Mouse (Mus musculus) retina, postnatal 1 day (tissue): ENCODE results near the gene Mllt3.

Experiments
- DNase-seq: peaks from one replicate; pipeline ENCODE4 v3.0.0-alpha.2; 2012

Gene Mllt3

GRCm38 (mm10) chr4:88033216-88033653 lies at the start of gene Mllt3:
Mllt3 (minus strand) TSS chr4:88033364.
- DNase-seq, result peak; percentile 98

- DNase-seq, result no peak
Observed at GRCm38 (mm10) chr4:88082381-88082780, 49.2 kb upstream of the Mllt3 start.

- DNase-seq, result no peak
Observed at GRCm38 (mm10) chr4:88081885-88082284, 48.7 kb upstream of the Mllt3 start.

GRCm38 (mm10) chr4:88081417-88081816 lies 48.3 kb upstream of the Mllt3 start:
- no peak for DNase-seq

GRCm38 (mm10) chr4:88078983-88079382 lies 45.8 kb upstream of the Mllt3 start:
- DNase-seq, result no peak

- DNase-seq, result no peak
Observed at GRCm38 (mm10) chr4:88075388-88075787, 42.2 kb upstream of the Mllt3 start.

GRCm38 (mm10) chr4:88046280-88046679 lies 13.1 kb upstream of the Mllt3 start:
- no peak for DNase-seq

- DNase-seq, result no peak
Observed at GRCm38 (mm10) chr4:88045151-88045550, 12.0 kb upstream of the Mllt3 start.

GRCm38 (mm10) chr4:88035361-88035760 lies 2.2 kb upstream of the Mllt3 start:
- peak; percentile 82 for DNase-seq

GRCm38 (mm10) chr4:88034387-88035157 lies 1.4 kb upstream of the Mllt3 start:
- DNase-seq, result peak; percentile 10

- DNase-seq, result peak; percentile 45
Observed at GRCm38 (mm10) chr4:88033729-88034386, 694 bp upstream of the Mllt3 start.

GRCm38 (mm10) chr4:88032151-88033098 lies 739 bp downstream of the Mllt3 start:
- DNase-seq, result peak; percentile 84

GRCm38 (mm10) chr4:88031211-88032150 lies 1.7 kb downstream of the Mllt3 start:
- peak; percentile 72 for DNase-seq

- DNase-seq, result no peak
Observed at GRCm38 (mm10) chr4:88023567-88023966, 9.6 kb downstream of the Mllt3 start.

- DNase-seq, result peak; percentile 29
Observed at GRCm38 (mm10) chr4:88022623-88023022, 10.5 kb downstream of the Mllt3 start.

GRCm38 (mm10) chr4:88020421-88020820 lies 12.7 kb downstream of the Mllt3 start:
- no peak for DNase-seq

GRCm38 (mm10) chr4:88019645-88020044 lies 13.5 kb downstream of the Mllt3 start:
- no peak for DNase-seq

- peak; percentile 64 for DNase-seq
Observed at GRCm38 (mm10) chr4:88017452-88018350, 15.5 kb downstream of the Mllt3 start.

GRCm38 (mm10) chr4:88015765-88016164 lies 17.4 kb downstream of the Mllt3 start:
- DNase-seq, result no peak

GRCm38 (mm10) chr4:88015261-88015660 lies 17.9 kb downstream of the Mllt3 start:
- DNase-seq, result peak; percentile 17

GRCm38 (mm10) chr4:88012774-88013173 lies 20.4 kb downstream of the Mllt3 start:
- no peak for DNase-seq
